Mouse (Mus musculus) heart, embryonic 11.5 days (tissue): ENCODE measurements around the gene Iqck. TPM values are rescaled to one million over a fixed set of nuclear protein-coding genes. Genes with fewer than 3 reads are reported as not detected.
A peak's percentile ranks its signal among the peaks of the same experiment; 100 is the strongest.

Experiments
- ATAC-seq: fragments of 200-750 bp; cut with Nextera tagmentation; replicated peaks from 2 replicates; pipeline ENCODE4 v1.8.0; 2017; ENCODE audit warnings: moderate library complexity; ENCODE audit not compliant: insufficient number of reproducible peaks, low FRiP score, low TSS enrichment
- H3K27ac ChIP-seq: fragments of 300-500 bp; sonication (generic); 2 replicates; pipeline ENCODE4 v1.5.1; 2014; ENCODE audit warnings: mild to moderate bottlenecking, low read depth, low read length
- H3K27me3 ChIP-seq: fragments of 300-500 bp; sonication (generic); 2 replicates; pipeline ENCODE4 v1.6.1; 2014; ENCODE audit warnings: mild to moderate bottlenecking, low read length, mixed read lengths; ENCODE audit not compliant: control insufficient read depth, insufficient read depth
- H3K36me3 ChIP-seq: fragments of 300-500 bp; sonication (generic); 2 replicates; pipeline ENCODE4 v1.6.1; 2014; ENCODE audit warnings: mild to moderate bottlenecking, low read length, moderate library complexity, mixed read lengths; ENCODE audit not compliant: control insufficient read depth, insufficient read depth
- H3K4me1 ChIP-seq: fragments of 300-500 bp; sonication (generic); 2 replicates; pipeline ENCODE4 v1.6.1; 2014; ENCODE audit warnings: low read length; ENCODE audit not compliant: control insufficient read depth, insufficient read depth
- H3K4me2 ChIP-seq: fragments of 300-500 bp; sonication (generic); 2 replicates; pipeline ENCODE4 v1.6.1; 2014; ENCODE audit warnings: mild to moderate bottlenecking, moderate library complexity
- H3K4me3 ChIP-seq: fragments of 300-500 bp; sonication (generic); 2 replicates; pipeline ENCODE4 v1.5.1; 2014; ENCODE audit warnings: low read depth, low read length
- H3K9ac ChIP-seq: fragments of 300-500 bp; sonication (generic); 2 replicates; pipeline ENCODE4 v1.6.1; 2014; ENCODE audit warnings: mild to moderate bottlenecking, low read depth, low read length, moderate library complexity
- H3K9me3 ChIP-seq: fragments of 300-500 bp; sonication (generic); replicated peaks from 2 replicates; pipeline ENCODE4 v1.6.1; 2016; ENCODE audit warnings: low read length; ENCODE audit not compliant: control insufficient read depth
- WGBS: fragments of 180-500 bp; shearing (Covaris S2); extraction: QIAGEN DNeasy Blood & Tissue Kit; methylation state at CpG from one replicate; pipeline ENCODE4 v1.1.7; 2014; ENCODE audit not compliant: insufficient replicate concordance; 5-methylcytosine and 5-hydroxymethylcytosine counted together
- polyA plus RNA-seq: library from polyadenylated mRNA; unstranded; fragments of >200 nt; fragmentation: Nextera tagmentation; extraction: Ambion mirVana; gene quantifications from 2 replicates; pipeline ENCODE4 v1.2.1, GENCODE M21; 2014

The Iqck gene
- polyA plus RNA-seq, 1 experiment from 2014 or later, result 1.2 TPM

DNA sequence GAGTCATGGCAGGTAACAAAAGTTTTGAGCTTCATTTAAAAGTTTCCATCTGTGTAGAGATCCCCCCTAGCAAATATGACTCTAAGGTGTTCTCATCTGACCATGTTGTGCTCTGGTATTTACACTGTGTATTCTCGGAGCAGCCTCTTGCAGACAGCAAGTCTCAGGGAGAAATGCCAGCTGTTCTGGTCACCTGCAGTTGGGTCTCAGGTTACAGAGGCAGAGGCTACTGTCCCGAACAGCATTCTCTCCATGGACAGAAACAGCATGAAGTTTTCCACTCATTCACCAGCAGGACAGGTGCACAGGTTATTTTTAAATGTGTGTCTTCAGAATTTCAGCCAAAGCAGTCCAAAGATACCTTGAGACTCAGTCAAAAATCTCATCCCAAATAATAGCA, 89.3 kb downstream of the Iqck start:
- Histone ChIP-seq H3K27me3 (no peaks in the 10 kb centered on the region), H3K9ac (no peak overlapping the region), H3K4me1 (peaks cover 3% of the 10 kb centered on the region; the same call in 1 of the 2 replicates), H3K36me3 (no peaks in the 10 kb centered on the region), H3K4me3 (no peak overlapping the region), H3K9me3 (no peaks in the 10 kb centered on the region), H3K27ac (no peak overlapping the region), H3K4me2 (no peak overlapping the region)
- ATAC-seq, result no peak
- WGBS, result 19% methylated on average over 2 of the region's 2 CpGs

DNA sequence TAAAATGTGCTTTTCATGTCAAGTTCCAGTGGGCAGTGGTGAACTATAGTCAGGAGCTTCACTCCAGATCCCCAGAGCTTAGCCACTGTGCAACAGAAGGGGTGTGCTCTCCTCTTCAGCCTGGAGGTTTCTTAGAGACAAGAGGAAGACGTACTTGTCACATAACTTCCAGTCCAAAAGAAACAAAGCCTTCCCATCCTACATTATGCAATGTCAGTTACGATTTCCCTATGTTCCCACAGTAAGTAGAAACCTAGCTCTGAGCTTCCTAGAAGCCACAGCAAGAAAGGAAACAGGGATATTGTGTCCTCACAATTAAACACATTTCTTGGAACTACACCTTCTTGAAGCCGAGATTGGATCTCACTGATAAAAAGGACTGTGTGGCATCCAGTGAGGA, 91.7 kb downstream of the Iqck start:
- Histone ChIP-seq H3K4me2 (no peak overlapping the region), H3K36me3 (no peaks in the 10 kb centered on the region), H3K27me3 (no peaks in the 10 kb centered on the region), H3K27ac (no peak overlapping the region), H3K4me3 (no peak overlapping the region), H3K4me1 (peaks cover 3% of the 10 kb centered on the region; the same call in 1 of the 2 replicates), H3K9me3 (no peaks in the 10 kb centered on the region), H3K9ac (no peak overlapping the region)
- WGBS, result 53% methylated on average over 3 of the region's 3 CpGs
- no peak for ATAC-seq

DNA sequence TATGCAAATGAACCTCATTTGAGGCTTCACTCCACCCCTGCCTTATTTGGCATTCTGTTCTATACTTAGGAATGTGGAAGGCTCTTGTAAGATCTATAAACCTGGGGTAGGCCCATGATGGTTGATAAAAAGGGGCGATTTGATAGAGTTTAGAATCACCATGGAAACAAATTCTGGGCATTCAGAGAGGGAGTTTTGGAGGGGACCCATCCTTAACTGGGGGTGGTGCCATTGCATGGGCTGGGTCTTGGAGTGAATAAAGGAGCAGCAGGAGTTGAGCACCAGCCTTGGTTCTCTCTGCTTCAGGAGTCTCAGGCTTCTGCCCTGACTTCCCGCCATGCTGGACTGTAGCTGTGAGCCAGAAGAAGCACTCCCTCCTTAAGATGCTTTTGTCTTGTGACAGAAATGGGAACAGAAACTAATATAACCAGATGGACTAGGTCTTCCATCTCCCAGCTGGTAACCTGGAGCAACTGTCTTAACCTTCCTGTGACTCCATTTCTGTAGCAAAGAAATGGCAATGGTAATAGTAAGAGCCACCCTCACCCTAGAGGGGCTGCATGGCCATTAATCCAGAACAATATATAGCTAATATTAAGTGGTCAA, 93.2 kb downstream of the Iqck start:
- no peak overlapping the region for H3K4me2 ChIP-seq
- H3K27ac ChIP-seq, result no peak overlapping the region
- H3K36me3 ChIP-seq, result no peaks in the 10 kb centered on the region
- ATAC-seq, result no peak
- peaks cover 3% of the 10 kb centered on the region; the same call in 1 of the 2 replicates for H3K4me1 ChIP-seq
- no peaks in the 10 kb centered on the region for H3K27me3 ChIP-seq
- 56% methylated on average over 2 of the region's 2 CpGs for WGBS
- no peak overlapping the region for H3K4me3 ChIP-seq
- H3K9ac ChIP-seq, result no peak overlapping the region
- H3K9me3 ChIP-seq, result no peaks in the 10 kb centered on the region

DNA sequence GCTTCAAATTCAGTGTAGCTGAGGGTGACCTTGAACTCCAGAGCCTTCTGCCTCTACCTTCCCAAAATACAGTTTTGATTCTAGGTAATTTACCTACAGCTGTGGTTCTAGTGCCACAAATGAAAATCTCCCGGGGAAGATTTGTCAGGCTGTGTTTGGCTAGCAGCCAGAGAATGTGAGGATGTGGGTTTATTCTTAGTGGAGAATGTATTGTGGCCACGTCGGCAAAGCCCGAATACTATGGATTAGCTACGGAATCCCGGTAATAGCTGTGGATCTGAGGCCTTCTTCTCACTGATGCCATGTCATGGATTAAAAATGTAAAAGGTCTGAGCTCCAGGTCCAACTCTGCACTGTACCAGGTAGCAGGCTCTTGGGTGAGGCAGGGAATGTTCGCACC, 94.2 kb downstream of the Iqck start:
- ATAC-seq, result no peak
- peaks cover 3% of the 10 kb centered on the region; the same call in 1 of the 2 replicates for H3K4me1 ChIP-seq
- no peaks in the 10 kb centered on the region for H3K27me3 ChIP-seq
- 60% methylated on average over 7 of the region's 7 CpGs for WGBS
- no peak overlapping the region for H3K4me2 ChIP-seq
- H3K9ac ChIP-seq, result no peak overlapping the region
- no peak overlapping the region for H3K27ac ChIP-seq
- no peaks in the 10 kb centered on the region for H3K36me3 ChIP-seq
- no peak overlapping the region for H3K4me3 ChIP-seq
- H3K9me3 ChIP-seq, result no peaks in the 10 kb centered on the region

DNA sequence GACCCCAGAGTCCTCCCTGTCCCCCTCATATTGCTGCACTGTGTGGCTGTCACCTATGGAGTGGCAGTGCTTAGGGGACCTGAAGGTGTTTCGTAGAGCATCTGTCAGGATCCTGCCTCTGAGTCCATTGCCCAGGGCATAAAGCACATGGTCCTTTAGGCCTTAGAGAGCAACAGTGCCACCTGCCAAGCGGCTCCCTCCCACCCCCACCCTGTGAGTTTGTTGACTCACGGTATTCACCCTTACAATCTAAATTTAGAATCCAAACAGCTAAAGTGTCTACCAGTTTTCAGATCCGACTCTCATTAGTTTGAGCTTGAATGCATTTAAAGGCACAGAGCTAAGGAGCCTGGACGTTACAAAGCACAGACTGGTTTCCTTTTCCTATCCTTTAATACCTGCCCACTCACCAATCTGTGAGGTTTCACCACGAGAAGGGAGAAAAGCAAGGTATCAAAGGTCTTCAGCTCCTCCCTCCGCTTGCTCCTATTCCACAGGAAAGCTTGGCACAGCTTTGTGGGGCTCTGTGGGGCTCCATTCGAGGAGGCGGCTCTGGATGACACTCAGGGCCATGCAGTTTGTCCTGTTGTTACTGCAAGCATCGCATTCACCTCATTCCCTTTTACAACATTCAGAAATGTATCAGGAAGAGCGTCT, 98.2 kb downstream of the Iqck start:
- no peak for ATAC-seq

DNA sequence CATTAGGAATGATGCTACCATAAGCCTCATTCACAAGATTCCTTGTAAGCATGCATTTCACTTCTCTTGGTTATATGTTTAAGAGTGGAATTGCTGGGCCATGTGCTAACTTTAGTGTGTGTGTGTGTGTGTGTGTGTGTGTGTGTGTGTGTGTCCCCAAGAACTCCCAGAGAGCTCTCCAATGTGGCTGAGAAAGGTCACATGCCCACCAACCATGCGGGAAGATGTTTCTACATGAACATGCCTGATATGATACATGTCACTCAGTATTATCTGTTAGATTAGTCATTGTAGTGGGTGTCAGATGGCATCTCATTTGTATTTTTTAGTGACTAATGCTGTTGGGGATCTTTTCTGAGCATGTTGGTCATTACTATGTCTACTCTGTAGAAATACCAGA, 99.4 kb downstream of the Iqck start:
- no peak overlapping the region for H3K9ac ChIP-seq
- H3K9me3 ChIP-seq, result no peaks in the 10 kb centered on the region
- ATAC-seq, result no peak
- 0 out of 2 replicates have a peak, but pooled peaks cover 3% of the 10 kb centered on the region for H3K4me1 ChIP-seq
- H3K36me3 ChIP-seq, result no peaks in the 10 kb centered on the region
- no peak overlapping the region for H3K4me2 ChIP-seq
- H3K27me3 ChIP-seq, result no peaks in the 10 kb centered on the region
- WGBS, result 78% methylated on average over 1 of the region's 1 CpGs
- no peak overlapping the region for H3K4me3 ChIP-seq
- no peak overlapping the region for H3K27ac ChIP-seq

More for the DNA sequence above, 98.2 kb downstream of the Iqck start:
- H3K9me3 ChIP-seq, result no peaks in the 10 kb centered on the region
- no peak overlapping the region for H3K27ac ChIP-seq
- H3K9ac ChIP-seq, result no peak overlapping the region
- H3K27me3 ChIP-seq, result no peaks in the 10 kb centered on the region
- no peaks in the 10 kb centered on the region for H3K36me3 ChIP-seq
- no peak overlapping the region for H3K4me2 ChIP-seq
- H3K4me1 ChIP-seq, result peaks cover 6% of the 10 kb centered on the region; the same call in 1 of the 2 replicates
- H3K4me3 ChIP-seq, result no peak overlapping the region
- 60% methylated on average over 11 of the region's 11 CpGs for WGBS

DNA sequence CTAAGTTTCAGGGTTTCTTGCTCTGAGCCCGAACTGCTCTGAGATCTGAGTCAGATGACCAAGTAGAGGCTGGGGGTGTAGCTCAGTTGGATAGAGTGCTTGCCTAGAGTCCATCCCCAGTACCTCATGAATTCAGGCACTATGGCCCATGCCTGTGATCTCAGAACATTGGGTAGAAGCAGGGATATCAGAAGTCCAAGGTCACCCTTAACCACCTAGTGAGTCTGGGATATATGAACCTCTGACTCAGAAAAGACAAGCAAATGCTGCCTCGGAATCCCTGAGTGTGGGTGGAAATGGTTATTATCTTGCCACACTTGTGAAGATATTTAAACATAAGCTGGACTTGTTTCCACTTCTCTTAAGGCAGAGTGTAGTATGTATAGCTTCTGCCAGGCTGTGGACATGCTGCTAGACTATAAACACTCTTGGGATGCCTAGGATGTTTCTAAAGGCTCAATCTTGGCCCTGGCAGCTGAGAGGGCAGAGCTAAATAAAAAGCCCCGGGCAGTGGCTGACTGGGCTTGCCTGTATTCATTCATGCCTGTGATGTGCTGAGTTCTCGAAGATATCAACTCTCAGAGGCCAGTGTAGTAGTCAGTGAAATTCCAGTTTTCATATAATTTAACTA, 101.2 kb downstream of the Iqck start:
- no peak overlapping the region for H3K4me3 ChIP-seq
- H3K4me1 ChIP-seq, result 0 out of 2 replicates have a peak, but pooled peaks cover 3% of the 10 kb centered on the region
- H3K27me3 ChIP-seq, result no peaks in the 10 kb centered on the region
- H3K36me3 ChIP-seq, result no peaks in the 10 kb centered on the region
- H3K4me2 ChIP-seq, result no peak overlapping the region
- H3K27ac ChIP-seq, result 0 out of 2 replicates have a peak overlapping the region, but pooled peaks have one; percentile 17
- WGBS, result 57% methylated on average over 4 of the region's 4 CpGs
- ATAC-seq, result no peak
- H3K9me3 ChIP-seq, result no peaks in the 10 kb centered on the region
- no peak overlapping the region for H3K9ac ChIP-seq

DNA sequence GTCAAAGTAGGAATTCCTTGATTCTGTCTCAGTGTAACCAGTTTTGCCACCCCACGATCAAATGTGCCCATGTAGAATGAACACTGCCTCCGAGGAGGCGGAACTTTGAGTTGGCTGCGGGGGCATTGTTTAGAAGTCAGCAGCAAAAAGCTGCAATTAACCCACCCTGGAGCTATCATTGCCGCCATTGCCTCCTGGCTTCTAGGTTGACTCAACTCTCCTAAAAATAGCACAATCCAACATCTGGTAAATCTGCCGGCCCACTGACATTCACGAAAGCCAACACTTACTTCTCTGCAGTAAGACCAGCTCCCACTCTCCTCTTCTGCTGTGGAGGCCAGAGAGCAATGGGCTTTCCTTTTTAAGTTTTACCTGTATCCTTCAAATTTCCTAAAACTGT, 103.7 kb downstream of the Iqck start:
- WGBS, result 53% methylated on average over 7 of the region's 7 CpGs
- Histone ChIP-seq H3K9ac (no peak overlapping the region), H3K4me3 (no peak overlapping the region), H3K36me3 (no peaks in the 10 kb centered on the region), H3K27ac (no peak overlapping the region), H3K4me2 (no peak overlapping the region), H3K27me3 (no peaks in the 10 kb centered on the region), H3K9me3 (no peaks in the 10 kb centered on the region), H3K4me1 (0 out of 2 replicates have a peak, but pooled peaks cover 3% of the 10 kb centered on the region)
- no peak for ATAC-seq
